Mouse (Mus musculus) layer of hippocampus, adult 9-10 months (tissue): ENCODE results near the gene Tmem217.
"Not testable (repeated sequence)": the region's sequence is repeated elsewhere in the genome, so short reads cannot be mapped to it uniquely, and the experiment has no call there.

ENCODE experiments used
- DNase-seq: peaks from one replicate; pipeline ENCODE4 v3.0.0; 2022; ENCODE audit warnings: low spot score

Gene Tmem217

DNA sequence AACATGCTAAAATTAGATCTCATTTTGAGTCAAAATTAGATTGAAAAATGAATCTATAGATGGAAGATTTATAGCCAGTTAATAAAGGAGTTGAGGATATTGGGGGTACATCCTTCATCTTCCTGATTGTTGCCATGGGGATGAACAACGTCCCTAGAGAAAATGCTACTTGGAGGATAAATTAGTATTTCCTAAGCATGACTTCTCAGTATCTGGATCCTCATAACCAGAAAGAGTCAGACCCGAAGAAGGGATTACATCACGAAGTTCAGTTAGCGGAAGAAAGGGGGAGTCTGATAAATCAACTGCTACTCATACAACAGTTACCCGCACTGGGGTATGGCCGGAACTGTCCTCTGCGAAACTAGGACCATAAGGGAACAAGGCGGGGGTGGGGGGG lies 3.2 kb downstream of the Tmem217 start:
- no peak for DNase-seq

DNA sequence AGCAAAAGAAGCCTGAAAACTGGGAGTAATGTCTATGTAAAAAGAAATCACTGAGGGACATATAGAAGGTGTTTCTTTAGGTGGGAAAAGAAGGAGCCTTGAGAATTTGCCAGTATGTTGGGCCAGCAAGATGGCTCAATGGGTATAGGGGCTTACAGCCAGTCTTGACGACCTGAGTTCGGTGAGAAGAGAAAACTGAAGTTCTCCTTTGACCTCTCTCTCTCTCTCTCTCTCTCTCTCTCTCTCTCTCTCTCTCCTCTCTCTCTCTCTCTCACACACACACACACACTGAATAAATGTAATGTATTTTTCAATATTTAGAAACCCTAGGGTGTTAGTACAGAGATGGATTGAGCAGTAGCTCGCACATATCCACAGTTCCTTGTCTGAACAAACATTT lies 3.7 kb downstream of the Tmem217 start:
- DNase-seq, result no peak

DNA sequence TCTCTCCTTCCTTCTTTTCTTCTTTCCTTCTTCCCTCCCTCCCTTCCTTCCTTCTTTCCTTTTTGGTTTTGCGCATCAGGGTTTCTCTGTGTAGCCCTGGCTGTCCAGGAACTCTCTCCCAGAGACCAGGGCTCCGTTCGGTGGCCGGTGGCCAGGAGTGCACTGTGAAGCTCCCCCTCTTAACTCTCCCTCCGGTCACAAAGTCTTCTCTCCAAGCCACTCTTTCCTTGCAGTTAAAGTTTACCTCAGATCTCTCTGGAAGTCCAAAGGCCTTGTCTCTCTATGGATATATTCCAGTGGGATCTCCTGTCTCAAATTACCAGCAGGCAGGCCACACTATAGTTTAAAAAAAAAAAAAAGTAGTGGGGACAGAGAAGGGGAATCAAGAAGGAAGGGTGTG lies 6.9 kb downstream of the Tmem217 start:
- DNase-seq, result no peak

DNA sequence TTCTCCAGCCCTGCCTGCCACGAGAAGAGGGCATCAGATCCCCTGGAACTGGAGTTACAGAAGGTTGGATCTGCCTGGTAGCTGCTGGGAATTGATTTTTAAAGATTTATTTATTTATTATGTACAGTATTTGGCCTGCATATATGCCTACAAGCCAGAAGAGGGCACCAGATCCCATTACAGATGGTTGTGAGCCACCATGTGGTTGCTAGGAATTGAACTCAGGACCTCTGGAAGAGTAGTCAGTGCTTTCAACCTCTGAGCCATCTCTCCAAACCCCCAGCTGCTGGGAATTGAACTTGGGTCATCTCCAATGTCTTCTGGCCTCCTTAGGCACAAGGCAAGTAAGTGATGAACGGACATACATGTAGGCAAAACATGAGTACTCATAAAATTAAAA lies 8.1 kb downstream of the Tmem217 start:
- no peak for DNase-seq

DNA sequence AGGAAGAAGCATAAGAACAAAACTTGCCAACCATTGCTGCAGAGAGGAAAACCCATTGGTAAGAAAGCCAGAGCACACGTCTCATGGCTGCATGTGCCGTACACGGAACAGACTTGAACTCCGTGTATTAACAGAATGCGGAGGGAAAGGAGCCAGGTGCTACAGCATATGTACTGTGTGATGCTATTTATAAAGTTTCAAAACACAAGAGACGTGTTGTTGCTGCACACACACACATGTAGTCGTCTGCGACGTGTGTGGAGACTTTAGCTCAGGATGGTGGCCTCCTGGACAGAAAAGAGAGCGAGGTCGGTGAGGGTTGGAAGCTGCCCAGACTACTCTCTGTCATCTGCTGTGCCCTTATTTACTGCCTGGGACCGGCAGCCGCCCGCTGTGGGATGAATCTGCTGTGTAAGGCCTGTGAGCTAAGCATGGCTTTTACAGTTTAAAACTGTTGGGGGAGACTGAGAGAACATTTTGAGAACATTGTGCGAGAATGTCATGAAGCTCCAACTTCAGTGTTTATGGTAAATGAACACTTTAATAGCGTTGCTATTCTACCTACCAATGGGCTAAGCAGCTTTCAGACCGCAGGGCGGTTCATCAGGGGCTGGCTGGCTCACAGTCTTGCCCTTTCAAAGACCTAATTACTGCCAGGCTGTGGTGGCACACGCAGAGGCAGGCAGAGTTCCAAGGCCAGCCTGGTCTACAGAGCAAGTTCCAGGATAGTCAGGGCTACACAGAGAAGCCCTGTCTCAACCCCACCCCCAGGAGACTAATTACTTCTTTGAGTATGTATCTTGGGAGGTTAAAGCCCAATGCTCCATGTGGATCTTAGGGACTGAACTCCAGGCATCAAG lies 9.1 kb downstream of the Tmem217 start:
- DNase-seq, result peak; percentile 18

DNA sequence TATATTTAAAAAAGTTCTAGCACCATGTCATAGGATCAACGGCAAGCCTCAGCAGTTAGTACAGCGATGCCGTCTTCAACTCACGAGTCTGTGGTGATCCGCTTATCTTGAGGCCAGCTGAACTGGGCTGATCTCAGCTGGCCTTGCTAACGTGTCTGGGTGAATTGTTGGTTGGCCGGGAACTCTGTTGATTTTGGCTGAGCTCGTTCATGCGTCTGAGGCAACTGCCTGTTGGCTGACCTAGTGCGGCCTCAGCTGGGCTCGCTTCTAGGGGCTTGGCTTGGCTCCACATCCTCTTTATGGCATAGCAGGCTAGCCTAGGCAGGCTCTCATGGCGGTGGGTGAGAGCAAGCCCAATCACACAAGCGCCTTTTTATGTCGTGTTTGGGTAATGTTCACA lies 10.8 kb downstream of the Tmem217 start:
- no peak for DNase-seq

DNA sequence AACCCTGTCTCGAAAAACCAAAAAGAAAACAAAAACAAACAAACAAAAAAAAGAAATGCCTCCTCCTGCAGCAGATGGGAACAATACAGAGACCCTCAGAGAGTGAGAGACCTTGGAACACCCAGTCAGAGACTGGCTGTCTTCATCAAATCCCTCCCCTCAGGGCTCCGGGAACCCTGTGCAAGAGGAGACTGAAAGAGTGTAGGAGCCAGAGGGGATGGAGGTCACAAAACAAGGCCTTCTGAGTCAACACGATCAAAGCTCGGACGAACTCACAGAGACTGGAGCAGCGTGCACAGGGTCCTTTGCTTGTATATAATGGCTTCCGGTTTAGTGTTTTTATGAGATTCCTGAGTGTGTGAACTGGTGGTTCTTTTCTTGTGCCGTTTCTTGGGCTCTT lies 11.8 kb downstream of the Tmem217 start:
- DNase-seq, result no peak

DNA sequence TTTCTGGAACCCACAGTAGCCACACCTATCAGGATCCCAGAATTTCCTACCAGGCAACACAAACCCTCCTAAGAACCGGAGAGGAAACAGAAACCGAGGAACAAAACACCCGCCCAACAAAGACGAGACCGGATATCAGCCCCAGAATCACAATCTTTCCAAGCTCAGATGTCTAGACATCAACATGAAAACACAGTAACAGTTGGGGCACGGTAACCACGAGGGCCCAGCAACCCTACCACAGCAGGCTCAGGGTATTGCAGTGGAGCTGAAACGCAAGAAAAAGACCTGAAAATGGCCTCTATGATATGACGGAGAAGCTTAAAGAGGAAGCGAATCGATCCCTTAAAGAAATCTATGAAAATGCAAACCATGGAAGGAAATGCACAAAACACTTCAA lies 18.3 kb downstream of the Tmem217 start:
- DNase-seq, result no peak

DNA sequence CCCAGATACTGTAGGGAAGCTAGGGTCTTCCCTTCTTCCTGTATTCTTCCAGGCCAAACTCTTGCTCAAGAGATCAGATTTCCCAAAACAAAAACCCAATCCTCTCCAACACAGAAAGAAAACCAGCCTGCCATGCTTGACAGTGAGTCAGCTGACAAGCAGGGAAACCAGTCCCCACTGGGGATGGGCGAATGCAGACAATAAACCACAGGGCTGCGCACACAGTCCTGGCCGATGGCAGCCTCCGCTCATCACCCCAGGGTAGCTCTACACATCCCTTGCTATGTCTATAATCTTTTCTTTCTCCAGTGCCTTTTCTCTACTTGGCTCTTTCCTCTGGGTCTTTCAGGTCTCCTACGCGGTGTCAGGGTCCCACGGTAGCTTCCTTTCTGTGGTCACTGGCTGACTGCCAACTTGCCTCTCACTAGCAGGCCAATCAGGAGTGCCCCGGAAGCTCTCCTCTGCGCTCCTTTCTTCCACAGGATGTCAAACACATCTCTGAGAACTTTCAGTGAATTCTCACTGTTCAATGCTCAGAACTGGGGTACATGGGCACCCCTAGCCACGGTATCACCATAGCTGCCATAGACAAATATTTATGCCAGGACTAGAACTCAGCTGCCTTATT lies 20.3 kb downstream of the Tmem217 start:
- no peak for DNase-seq

DNA sequence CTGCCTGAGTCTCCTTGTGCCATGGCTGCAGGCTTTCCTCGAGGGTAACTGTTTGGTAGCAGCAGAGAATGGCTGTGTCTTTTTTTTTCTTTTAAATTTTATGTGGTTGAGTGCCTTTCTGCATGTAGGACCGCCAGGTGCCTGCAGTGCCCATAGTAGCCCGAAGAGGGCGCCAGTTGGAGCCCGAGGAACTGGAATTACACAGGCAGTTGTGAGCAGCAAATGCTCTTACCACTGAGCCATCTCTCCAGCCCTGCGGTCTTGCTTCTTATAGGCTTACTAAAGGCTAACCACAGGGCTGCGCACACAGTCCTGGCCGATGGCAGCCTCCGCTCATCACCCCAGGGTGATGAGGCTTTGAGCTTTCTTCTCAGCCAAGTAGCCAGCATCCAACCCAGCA lies 20.9 kb downstream of the Tmem217 start:
- DNase-seq, result no peak

DNA sequence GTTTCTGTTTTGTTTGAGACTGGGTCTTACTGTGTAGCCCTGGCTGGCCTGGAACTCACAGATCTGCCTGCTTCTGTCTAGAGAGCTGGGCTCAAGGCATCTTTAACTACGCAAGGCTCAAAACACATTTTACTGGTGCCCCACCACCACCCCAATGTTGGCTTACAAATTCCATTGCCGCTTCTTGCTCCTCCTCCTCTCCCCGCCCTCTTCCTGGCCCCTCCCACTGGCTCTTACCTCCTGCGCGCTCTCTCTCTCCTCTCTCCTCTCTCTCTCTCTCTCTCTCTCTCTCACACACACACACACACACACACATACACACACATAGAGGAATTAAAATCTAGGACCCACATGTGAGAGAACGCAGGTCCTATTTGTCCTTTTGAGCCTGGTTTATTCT lies 21.7 kb downstream of the Tmem217 start:
- no peak for DNase-seq

DNA sequence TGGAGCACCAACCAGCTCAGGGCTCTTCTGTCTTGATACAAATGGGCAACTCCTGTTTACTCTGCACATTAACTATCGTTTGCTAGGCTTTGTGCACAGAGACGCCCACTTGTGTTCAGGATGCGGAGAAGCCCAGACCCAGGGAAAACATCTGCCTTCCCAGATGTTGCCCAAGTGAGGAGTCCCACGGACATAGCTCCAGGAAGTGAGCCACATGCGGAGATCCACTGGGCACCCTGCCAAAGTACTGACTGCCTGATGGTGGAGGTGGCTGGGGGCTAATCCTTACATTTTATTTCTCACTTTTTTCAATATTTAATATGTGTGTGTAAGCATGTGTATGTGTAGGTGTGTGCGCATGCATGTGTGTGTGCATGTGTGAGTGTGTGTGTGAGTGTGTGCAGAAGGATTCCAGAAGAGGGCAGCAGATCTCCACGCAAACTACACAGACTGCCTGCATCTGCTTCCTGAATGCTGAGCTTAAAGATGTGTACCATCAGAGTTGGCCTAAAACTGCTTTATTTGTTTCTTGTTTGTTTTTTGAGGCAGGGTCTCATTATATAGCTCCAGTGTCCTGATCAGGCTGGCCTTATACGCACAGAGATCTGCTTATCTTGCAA lies 23.5 kb downstream of the Tmem217 start:
- no peak for DNase-seq

DNA sequence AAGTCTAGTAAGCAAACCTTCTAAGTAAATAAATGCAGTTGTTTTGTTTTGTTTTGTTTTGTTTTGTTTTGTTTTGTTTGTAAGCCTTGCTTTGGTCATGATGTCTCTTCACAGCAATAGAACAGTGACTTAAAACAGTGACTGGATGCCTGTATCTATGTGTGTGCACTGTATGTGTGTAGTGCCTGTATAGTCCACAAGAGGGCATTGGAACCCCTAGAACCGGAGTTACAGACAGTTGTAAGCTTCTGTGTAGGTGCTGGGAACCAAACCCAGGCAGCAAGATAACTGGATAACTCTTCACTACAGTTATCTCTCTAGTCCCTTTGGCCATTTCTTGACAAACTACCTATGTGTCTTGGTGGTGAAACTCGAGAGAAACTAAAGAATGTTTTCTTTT lies 26.6 kb downstream of the Tmem217 start:
- no peak for DNase-seq

DNA sequence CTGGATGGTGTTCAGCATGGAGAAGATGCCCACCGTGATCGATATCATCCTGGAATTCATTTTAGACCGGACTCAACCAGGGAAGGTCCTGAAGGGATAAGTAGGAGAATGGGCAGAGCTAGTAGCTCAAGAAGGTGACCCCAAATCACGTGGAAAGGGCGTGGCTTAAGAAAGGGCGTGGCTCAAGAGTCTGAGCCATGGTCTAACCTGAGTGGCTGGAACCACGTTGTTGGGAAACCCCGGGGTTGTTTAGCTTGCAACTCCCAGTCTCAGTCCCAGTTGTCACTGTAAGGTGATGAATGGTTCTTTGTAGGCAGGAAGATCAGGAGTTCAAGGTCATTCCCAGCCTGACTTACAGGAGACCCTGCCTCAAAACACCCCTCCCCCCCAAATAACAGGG lies 32.5 kb downstream of the Tmem217 start:
- no peak for DNase-seq

DNA sequence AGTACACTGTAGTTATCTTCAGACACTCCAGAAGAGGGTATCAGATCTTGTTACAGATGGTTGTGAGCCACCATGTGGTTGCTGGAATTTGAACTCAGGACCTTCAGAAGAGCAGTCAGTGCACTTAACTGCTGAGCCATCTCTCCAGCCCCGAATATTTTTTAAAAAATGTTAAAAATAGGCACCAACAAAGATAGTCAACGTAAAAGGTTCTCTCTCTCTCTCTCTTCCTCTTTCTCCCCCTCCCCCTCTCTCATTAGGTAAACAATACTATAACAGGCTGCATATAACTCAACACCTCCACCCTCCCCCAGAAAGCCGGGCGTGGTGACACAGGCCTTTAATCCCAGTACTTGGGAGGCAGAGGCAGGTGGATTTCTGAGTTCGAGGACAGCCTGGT lies 33.5 kb downstream of the Tmem217 start:
- DNase-seq, result not testable (repeated sequence)

DNA sequence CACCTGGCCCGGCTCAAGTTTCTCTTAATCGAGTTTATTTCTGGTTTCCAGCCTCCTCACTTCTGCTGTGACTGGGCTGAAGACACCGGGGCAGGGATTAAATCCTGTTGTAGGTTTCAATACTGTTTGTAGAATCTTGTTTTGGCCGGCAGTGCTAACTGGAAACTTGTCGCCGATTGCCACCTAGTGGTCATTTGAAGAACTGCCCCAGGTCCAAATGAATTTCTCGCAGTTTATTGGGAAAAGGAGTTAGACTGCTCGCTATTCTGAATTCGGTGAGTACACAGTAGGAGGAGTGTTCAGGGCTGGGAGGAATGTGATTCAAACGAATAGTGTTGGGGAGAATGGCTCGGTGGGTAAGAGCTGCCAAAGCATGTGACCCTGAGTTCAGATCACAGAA lies 37.8 kb downstream of the Tmem217 start:
- DNase-seq, result peak; percentile 78

DNA sequence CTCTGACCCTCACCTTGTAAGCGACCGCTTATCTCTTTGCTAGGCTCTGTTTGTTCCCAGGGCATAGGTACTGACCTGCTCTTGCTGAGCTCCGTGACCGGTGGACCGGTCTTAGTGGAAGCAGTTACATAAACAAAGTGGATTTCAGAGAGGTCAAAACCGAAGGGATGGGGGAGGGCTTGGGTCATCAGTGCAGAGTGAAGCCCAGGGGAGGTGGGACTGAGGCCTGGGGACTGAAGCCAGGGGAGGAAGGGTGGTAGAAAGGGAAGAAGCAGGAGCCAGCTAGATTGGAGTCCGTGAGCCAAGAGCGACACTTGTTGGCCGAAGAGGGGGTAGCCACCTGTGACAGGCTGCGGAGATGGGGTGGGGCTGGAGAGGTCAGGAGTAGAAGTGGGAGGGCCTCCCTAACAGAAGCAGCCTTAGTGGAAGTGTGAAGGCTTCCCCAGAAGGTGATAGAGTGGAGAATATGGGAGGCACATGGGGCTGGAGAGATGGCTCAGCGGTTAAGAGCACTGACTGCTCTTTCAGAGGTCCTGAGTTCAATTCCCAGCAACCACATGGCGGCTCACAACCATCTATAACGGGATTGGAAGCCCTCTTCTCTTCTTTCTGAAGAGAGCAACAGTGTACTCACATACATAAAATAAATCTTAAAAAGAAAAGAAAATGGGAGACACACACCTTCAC lies 39.0 kb downstream of the Tmem217 start:
- DNase-seq, result no peak

DNA sequence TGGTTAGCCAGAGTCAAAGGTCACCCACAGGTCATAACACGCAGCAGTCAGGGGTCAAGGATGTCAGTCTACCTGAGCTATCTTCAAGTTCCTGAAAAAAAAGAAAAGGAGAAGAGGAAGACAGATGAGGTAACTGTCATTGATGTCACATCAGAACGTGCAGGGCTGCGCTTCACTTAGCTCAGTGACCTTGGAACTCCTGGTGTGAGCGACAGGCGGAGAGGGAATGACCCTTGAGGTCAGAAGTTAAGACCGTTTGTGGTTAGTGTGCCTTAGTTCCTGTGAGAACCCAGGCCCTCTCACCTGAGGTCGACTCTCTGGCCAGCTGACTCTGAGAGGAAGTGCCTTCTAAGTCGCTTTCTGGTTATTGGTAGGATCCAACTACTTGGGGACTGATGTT lies 41.5 kb downstream of the Tmem217 start:
- DNase-seq, result no peak

DNA sequence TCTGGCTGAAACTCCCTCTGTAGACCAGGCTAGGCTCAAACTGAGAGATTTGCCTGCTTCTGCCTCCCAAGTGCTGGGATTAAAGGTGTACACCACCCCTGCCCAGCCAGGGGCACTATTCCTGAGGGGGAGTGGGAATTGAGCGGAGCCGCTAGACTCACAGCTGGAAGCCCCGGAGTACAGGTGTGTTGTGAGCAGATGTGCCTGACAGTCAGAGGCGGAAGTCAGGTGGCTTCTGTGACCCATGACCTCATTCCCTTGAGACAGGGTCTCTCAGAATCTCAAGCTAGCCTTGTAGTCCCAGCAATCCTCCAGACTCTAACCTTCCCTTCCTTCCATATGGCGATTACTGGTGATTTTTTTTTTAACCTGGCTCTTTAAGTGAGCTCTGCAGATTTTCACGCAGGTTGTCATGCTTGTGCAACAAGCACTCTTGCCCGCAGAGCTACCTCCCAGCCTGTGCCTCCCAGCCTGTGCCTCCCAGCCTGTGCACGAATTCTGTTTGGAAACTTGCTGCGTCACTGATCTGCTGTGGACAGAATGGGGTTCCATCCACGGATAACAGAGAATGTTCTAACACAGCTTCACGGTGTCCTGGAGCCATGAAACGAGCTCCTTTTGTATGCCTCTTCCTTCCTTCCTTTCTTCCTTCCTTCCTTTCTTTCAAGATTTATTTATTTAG lies 43.1 kb downstream of the Tmem217 start:
- no peak for DNase-seq

DNA sequence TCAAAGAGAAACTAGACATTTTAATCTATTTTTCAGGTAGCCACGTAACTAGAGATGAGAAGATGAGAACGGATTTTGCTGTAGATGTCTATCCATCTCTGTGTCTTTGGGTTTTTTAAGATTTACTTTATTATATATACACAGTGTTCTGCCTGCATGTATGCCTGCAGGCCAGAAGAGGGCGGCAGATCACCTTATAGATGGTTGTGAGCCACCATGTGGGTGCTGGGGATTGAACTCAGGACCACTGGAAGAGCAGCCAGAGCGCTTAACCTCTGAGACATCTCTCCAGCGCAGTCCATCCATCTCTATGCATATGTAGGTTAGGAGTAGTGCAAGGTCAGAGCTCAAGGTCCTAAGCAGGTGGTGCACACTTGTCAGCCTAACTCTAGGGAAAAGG lies 48.5 kb downstream of the Tmem217 start:
- DNase-seq, result no peak

DNA sequence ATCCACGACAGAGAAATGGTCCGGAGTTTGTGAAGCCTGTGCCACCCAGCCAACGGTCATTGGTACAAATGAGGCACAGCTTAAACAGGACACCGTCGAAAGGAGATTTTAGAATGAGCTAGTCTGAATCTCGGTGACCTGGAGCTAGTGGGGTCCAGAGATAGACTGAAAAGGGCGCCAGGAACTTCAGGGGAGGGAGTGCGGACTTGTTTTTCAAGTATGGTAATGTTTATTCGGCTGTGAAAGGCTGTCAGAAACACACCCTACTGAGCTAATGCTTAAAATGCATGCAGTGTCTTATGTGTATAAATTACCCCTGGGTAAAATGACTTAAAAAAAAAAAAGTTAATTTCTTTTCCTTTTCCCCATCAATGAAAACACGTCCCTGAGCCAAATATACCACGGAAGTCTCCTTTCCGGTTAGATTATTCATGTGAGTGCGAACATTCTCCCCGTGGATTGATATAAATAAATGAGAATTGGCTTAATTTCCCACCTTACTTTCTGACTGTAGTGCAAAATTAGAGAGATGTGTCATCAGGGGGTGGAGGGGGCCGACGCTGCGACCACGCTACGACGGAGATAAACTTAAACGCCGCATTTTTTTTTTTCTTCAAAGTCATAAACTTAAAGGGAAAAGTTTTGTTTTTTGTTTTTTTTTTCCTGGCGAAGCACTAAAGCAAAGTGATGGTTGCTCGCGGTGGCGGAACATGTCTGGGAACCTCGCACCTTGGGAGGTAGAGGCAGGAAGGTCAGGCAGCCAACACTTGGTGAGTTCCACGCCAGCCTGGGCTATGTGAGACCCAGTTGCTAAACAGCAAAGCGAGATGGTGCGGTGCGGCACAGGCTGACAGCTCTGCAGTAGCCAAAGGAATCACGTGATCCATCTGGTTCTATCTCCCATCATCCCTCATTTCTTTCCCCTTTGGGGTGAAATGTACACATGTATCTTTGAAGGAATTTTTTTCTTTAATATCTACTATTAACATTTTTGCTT lies 49.2 kb downstream of the Tmem217 start:
- no peak for DNase-seq
